Mouse (Mus musculus): Measurements from ENCODE around the gene Plxnd1. TPM values are rescaled to one million over a fixed set of nuclear protein-coding genes. Genes with fewer than 3 reads are reported as not detected.

Gene Plxnd1
- total and polyA plus RNA-seq, 3 experiments = 27.7 to 73.8 (median 63.2) TPM

- H3K4me2 ChIP-seq (ENCODE audit: insufficient read depth, low read depth, poor library complexity, severe bottlenecking) = no peak within 1 kb of the TSS
- no peak within 1 kb of the TSS for H3K27ac ChIP-seq (ENCODE audit: insufficient read depth, low read depth)
- no peaks in the 10 kb centered on the region for H3K9me3 ChIP-seq (replicated peaks; ENCODE audit: low read length)
- in situ Hi-C loops (cut with MboI; ENCODE audit: low pct_ligation_motif_present, low pct_unique_long_range_greater_than_20kb, low sequenced_read_pairs) = no loop called here
- H3K4me1 ChIP-seq (ENCODE audit: control insufficient read depth in 1 of 2, insufficient read depth in 2 of 2) = peaks cover 7 to 18% of the 10 kb centered on the region in 2 experiments; a peak in 3 of 4 replicates
- H3K4me3 ChIP-seq (replicated peaks in 1 of 3; ENCODE audit: low read depth in 2 of 3, low read length in 2 of 3, poor library complexity in 1 of 3) = no peak within 1 kb of the TSS
- TF ChIP-seq USF2 (conservative IDR thresholded peaks at IDR 0.05; ENCODE audit: low read depth, low read length) = no peak
- no peak for TF ChIP-seq MEF2A (IDR thresholded peaks at IDR 0.05; ENCODE audit: borderline replicate concordance, low read depth, low read length)
- no peak for TF ChIP-seq JUN (IDR thresholded peaks at IDR 0.05; ENCODE audit: insufficient read depth, low read depth, low read length)
- TF ChIP-seq SMC3 (IDR thresholded peaks at IDR 0.05; ENCODE audit: low read depth, low read length) = no peak
- no peak for TF ChIP-seq BHLHE40 (IDR thresholded peaks at IDR 0.05; ENCODE audit: low read depth, low read length)
- H3K9ac ChIP-seq (ENCODE audit: insufficient read depth, low read depth) = no peak within 1 kb of the TSS
- H3K36me3 ChIP-seq (replicated peaks in 1 of 2; ENCODE audit: control insufficient read depth in 1 of 2, insufficient read depth in 1 of 2, low read length in 1 of 2) = peaks cover 0 to 2% of the 10 kb centered on the region in 2 experiments
- H3K79me2 ChIP-seq (replicated peaks; ENCODE audit: control insufficient read depth, extremely low read depth, insufficient read depth, poor library complexity, severe bottlenecking) = no peaks in the 10 kb centered on the region
- no peaks in the 10 kb centered on the region for H3K27me3 ChIP-seq (replicated peaks)
- dilution Hi-C loops (cut with MboI; ENCODE audit: extremely low pct_ligation_motif_present, extremely low pct_unique_long_range_greater_than_20kb, low sequenced_read_pairs) = no loop called here
- no peak for DNase-seq (ENCODE audit: extremely low read depth)
Observed at GRCm38 (mm10) chr6:115931639-115932038, 63.2 kb downstream of the Plxnd1 start, which contains the start of gene Rho. TSS of gene Rho (plus strand) at chr6:115931748.

- no peaks in the 10 kb centered on the region for H3K79me2 ChIP-seq (replicated peaks; ENCODE audit: control insufficient read depth, extremely low read depth, insufficient read depth, poor library complexity, severe bottlenecking)
- no peak for DNase-seq (ENCODE audit: extremely low read depth)
- H3K9ac ChIP-seq (ENCODE audit: insufficient read depth, low read depth) = no peak overlapping the region
- H3K4me1 ChIP-seq (ENCODE audit: control insufficient read depth in 1 of 2, insufficient read depth in 2 of 2) = peaks cover 7 to 18% of the 10 kb centered on the region in 2 experiments; a peak in 3 of 4 replicates
- in situ Hi-C loops (cut with MboI; ENCODE audit: low pct_ligation_motif_present, low pct_unique_long_range_greater_than_20kb, low sequenced_read_pairs) (no loop called here), dilution Hi-C loops (cut with MboI; ENCODE audit: extremely low pct_ligation_motif_present, extremely low pct_unique_long_range_greater_than_20kb, low sequenced_read_pairs) (no loop called here)
- H3K36me3 ChIP-seq (replicated peaks in 1 of 2; ENCODE audit: control insufficient read depth in 1 of 2, insufficient read depth in 1 of 2, low read length in 1 of 2) = peaks cover 0 to 6% of the 10 kb centered on the region in 2 experiments
- H3K9me3 ChIP-seq (replicated peaks; ENCODE audit: low read length) = no peaks in the 10 kb centered on the region
- H3K27ac ChIP-seq (ENCODE audit: insufficient read depth, low read depth) = no peak overlapping the region
- no peak overlapping the region for H3K4me2 ChIP-seq (ENCODE audit: insufficient read depth, low read depth, poor library complexity, severe bottlenecking)
- no peaks in the 10 kb centered on the region for H3K27me3 ChIP-seq (replicated peaks)
- TF ChIP-seq HCFC1 (IDR thresholded peaks at IDR 0.05; ENCODE audit: low read depth, low read length) = no peak
- no peak for TF ChIP-seq ZMIZ1 (IDR thresholded peaks at IDR 0.05; ENCODE audit: low read depth, low read length)
- TF ChIP-seq RCOR1 (conservative IDR thresholded peaks at IDR 0.05; ENCODE audit: low read depth, low read length) = no peak
- TF ChIP-seq ELF1 (IDR thresholded peaks at IDR 0.05; ENCODE audit: low read depth, low read length) = no peak
- TF ChIP-seq RAD21 (IDR thresholded peaks at IDR 0.05; ENCODE audit: low read depth, low read length) = no peak
- no peak for TF ChIP-seq IRF4 (IDR thresholded peaks at IDR 0.05; ENCODE audit: low read depth, low read length)
- TF ChIP-seq MAZ (IDR thresholded peaks at IDR 0.05; ENCODE audit: low read depth, low read length) = no peak
- TF ChIP-seq MYC (IDR thresholded peaks at IDR 0.05; ENCODE audit: low read depth, low read length) = no peak
- no peak for TF ChIP-seq GABPA (IDR thresholded peaks at IDR 0.05; ENCODE audit: insufficient replicate concordance, low read depth, low read length)
- no peak for TF ChIP-seq UBTF (IDR thresholded peaks at IDR 0.05; ENCODE audit: low read depth, low read length)
- no peak for TF ChIP-seq KAT2A (IDR thresholded peaks at IDR 0.05; ENCODE audit: insufficient replicate concordance, low read length)
- TF ChIP-seq TBP (conservative IDR thresholded peaks at IDR 0.05; ENCODE audit: low read depth, low read length) = no peak
- TF ChIP-seq ZKSCAN1 (IDR thresholded peaks at IDR 0.05; ENCODE audit: borderline replicate concordance, low read depth, low read length) = no peak
- no peak for TF ChIP-seq MAX (IDR thresholded peaks at IDR 0.05; ENCODE audit: low read length)
- TF ChIP-seq MAFK (IDR thresholded peaks at IDR 0.05; ENCODE audit: insufficient replicate concordance, low read length) = no peak
- no peak for TF ChIP-seq BHLHE40 (IDR thresholded peaks at IDR 0.05; ENCODE audit: low read depth, low read length)
- no peak for TF ChIP-seq PAX5 (IDR thresholded peaks at IDR 0.05; ENCODE audit: low read length)
- no peak for TF ChIP-seq CHD2 (IDR thresholded peaks at IDR 0.05; ENCODE audit: low read length)
- no peak for TF ChIP-seq CTCF (conservative IDR thresholded peaks at IDR 0.05 in 1 of 2, IDR thresholded peaks at IDR 0.05 in 1 of 2; ENCODE audit: low read depth in 2 of 2, low read length in 2 of 2)
- H3K4me3 ChIP-seq (replicated peaks in 1 of 3; ENCODE audit: low read depth in 2 of 3, low read length in 2 of 3, poor library complexity in 1 of 3) = no peak overlapping the region
Observed at GRCm38 (mm10) chr6:115930018-115930417, 64.8 kb downstream of the Plxnd1 start.

Data from CH12.LX (cell line).